Mouse (Mus musculus) forebrain, postnatal 0 days (tissue): Measurements from ENCODE around the gene Pip5k1b. TPM values are rescaled to one million over a fixed set of nuclear protein-coding genes. Genes with fewer than 3 reads are reported as not detected.

Source experiments
- ATAC-seq: fragments of 200-750 bp; cut with Nextera tagmentation; 2 replicates; pipeline ENCODE4 v1.8.0; 2017; ENCODE audit warnings: mild to moderate bottlenecking, moderate library complexity
- DNase-seq: peaks from one replicate; pipeline ENCODE4 v3.0.0-alpha.2; 2015
- H3K27ac ChIP-seq: fragments of 300-500 bp; sonication (generic); 2 replicates; pipeline ENCODE4 v1.5.1; 2014; ENCODE audit warnings: low read depth, mild to moderate bottlenecking, antibody characterized with exemption, low read length, moderate library complexity, mixed read lengths
- H3K27me3 ChIP-seq: fragments of 300-500 bp; sonication (generic); 2 replicates; pipeline ENCODE4 v1.6.1; 2014; ENCODE audit warnings: mild to moderate bottlenecking, low read length, mixed read lengths; ENCODE audit not compliant: insufficient read depth
- H3K36me3 ChIP-seq: fragments of 300-500 bp; sonication (generic); 2 replicates; pipeline ENCODE4 v1.6.1; 2014; ENCODE audit warnings: mild to moderate bottlenecking, moderate library complexity; ENCODE audit not compliant: insufficient read depth
- H3K4me1 ChIP-seq: fragments of 300-500 bp; sonication (generic); 2 replicates; pipeline ENCODE4 v1.6.1; 2014; ENCODE audit warnings: antibody characterized with exemption; ENCODE audit not compliant: insufficient read depth
- H3K4me2 ChIP-seq: fragments of 300-500 bp; sonication (generic); 2 replicates; pipeline ENCODE4 v1.6.1; 2014; ENCODE audit warnings: low read depth, mild to moderate bottlenecking, moderate library complexity
- H3K4me3 ChIP-seq: fragments of 300-500 bp; sonication (generic); 2 replicates; pipeline ENCODE4 v1.5.1; 2014; ENCODE audit warnings: low read depth, low read length, mixed read lengths
- H3K9ac ChIP-seq: fragments of 300-500 bp; sonication (generic); 2 replicates; pipeline ENCODE4 v1.6.1; 2014; ENCODE audit warnings: mild to moderate bottlenecking
- H3K9me3 ChIP-seq: fragments of 300-500 bp; sonication (generic); 2 replicates; pipeline ENCODE4 v1.6.1; 2016; ENCODE audit warnings: low read length
- CTCF ChIP-seq: sonication (generic); IDR thresholded peaks from 2 replicates; pipeline ENCODE4 v1.5.1; 2016; ENCODE audit warnings: antibody characterized with exemption, control low read depth, low read depth
- WGBS: fragments of 180-500 bp; shearing (Covaris S2); extraction: QIAGEN DNeasy Blood & Tissue Kit; methylation state at CpG from one replicate; pipeline ENCODE4 v1.1.7; 2014; 5-methylcytosine and 5-hydroxymethylcytosine counted together
- polyA plus RNA-seq: library from polyadenylated mRNA; unstranded; fragments of >200 nt; fragmentation: Nextera tagmentation; extraction: Ambion mirVana; gene quantifications from 2 replicates; pipeline ENCODE4 v1.2.1, GENCODE M21; 2015
- total RNA-seq: library from RNA; depleted of rRNA; stranded (reverse); fragments of >200 nt; gene quantifications from 2 replicates; pipeline ENCODE4 v1.2.3, GENCODE M21; 2014

Pip5k1b gene
- total and polyA plus RNA-seq, 2 experiments from 2014 or later: 1.8 to 2.7 TPM

DNA sequence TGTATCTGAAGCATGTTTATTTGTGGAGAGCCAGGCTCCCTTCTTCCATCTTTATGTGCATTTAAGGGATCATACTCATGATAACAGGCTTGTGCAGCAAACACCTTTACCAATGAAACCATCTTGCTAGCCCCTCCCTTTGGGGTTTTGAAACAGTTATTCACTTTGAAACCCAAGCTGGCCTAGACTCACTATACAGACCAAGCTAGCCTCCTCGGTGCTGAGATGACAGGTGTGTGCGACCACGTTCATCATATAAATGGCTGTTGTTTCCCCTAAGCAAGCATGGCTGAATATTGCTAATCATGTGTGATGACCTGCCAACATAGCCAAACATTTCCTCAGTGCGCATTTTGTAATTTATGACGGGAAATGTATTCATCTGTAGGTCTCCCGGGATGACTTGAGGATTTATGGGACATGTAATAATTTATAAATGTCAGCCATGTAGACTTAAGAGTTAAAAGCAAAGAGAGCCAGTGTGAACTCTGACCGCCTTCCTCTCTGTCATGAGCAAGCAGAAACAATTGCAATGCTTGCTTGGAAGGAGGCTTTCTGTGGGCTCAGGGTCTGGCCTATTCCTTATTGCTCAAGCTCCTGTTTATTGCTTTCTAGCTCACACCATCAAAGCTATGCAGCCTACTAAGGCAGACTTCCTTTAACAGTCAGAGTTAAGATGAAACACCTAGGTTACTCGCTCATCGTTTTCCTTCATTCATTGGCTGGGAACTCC is 164.0 kb downstream of the Pip5k1b start:
- H3K4me1 ChIP-seq: no peaks in the 10 kb centered on the region
- no peaks in the 10 kb centered on the region for H3K36me3 ChIP-seq
- DNase-seq: no peak
- 88% methylated on average over 9 of the region's 9 CpGs for WGBS
- H3K4me3 ChIP-seq: no peak overlapping the region
- no peaks in the 10 kb centered on the region for H3K9me3 ChIP-seq
- H3K9ac ChIP-seq: no peak overlapping the region
- no peak for TF ChIP-seq CTCF
- ATAC-seq: no peak
- no peak overlapping the region for H3K4me2 ChIP-seq
- no peak overlapping the region for H3K27ac ChIP-seq
- no peaks in the 10 kb centered on the region for H3K27me3 ChIP-seq

DNA sequence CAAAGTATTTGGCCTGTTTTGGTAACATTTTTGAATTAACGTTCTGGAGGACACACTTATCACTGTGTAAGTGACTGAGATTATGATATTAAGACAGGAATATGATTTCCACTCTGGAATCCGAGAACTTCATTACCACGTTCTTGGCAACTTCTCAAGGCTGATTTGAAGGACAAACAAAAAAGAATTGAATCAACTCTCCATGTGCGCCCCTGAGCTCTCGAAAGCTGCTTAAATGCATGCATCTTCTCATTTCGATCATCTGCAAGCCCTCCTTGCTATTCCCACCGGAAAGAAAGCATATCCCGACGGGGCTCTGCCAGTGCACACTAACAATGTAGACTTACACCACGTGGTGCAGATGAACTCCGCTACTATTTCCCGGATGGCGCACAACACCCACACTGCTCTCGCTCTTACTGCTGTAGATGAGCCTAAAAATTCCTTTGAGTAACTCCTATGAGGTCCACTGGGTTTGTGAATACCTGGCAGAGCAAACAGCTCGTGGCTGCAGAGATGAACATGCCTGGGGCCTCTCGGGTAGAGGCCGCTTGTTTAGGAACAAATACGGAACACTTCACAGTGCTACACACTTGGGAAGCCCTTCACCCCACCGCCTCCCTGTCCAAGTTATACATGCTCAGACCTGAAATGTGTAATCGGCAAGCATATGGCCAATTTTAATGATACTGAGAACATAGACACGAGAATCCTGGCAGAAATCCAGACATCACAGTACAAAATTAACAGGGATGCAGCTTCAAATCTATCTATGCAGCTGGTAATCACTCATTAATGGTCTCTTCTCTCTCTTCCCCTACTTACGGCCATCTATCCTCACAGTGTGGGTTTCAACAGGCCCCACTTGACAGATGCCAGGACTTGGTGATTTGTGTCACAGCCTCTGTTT is 168.5 kb downstream of the Pip5k1b start:
- H3K27ac ChIP-seq: no peak overlapping the region
- no peak overlapping the region for H3K4me2 ChIP-seq
- ATAC-seq: no peak
- DNase-seq: no peak
- no peak overlapping the region for H3K9ac ChIP-seq
- H3K27me3 ChIP-seq: no peaks in the 10 kb centered on the region
- no peaks in the 10 kb centered on the region for H3K4me1 ChIP-seq
- no peaks in the 10 kb centered on the region for H3K36me3 ChIP-seq
- WGBS: 66% methylated on average over 22 of the region's 22 CpGs
- TF ChIP-seq CTCF: no peak
- H3K9me3 ChIP-seq: no peaks in the 10 kb centered on the region
- H3K4me3 ChIP-seq: no peak overlapping the region

DNA sequence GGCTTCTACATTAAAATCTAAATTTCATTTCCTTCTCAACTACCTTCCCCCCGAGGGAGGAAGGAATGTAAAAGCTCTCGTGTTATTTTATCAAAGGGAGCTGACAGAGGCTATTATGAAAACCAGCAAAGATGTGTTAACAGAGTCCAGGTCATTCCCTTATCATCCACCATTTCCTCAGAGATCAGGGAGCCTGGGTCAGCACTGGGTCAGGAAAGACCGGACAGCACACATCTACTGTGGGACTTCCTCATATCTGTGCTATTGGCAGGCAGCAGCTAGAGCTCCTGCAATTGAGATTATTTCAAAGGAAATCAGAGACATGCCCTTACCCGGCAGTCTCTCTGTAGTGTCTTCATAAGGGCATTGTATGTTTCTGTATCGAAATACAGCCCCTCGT is 177.2 kb downstream of the Pip5k1b start:
- 75% methylated on average over 6 of the region's 6 CpGs for WGBS
- no peak overlapping the region for H3K27ac ChIP-seq
- H3K4me2 ChIP-seq: no peak overlapping the region
- no peak overlapping the region for H3K4me3 ChIP-seq
- no peak overlapping the region for H3K9ac ChIP-seq
- H3K9me3 ChIP-seq: no peaks in the 10 kb centered on the region
- TF ChIP-seq CTCF: no peak
- H3K27me3 ChIP-seq: no peaks in the 10 kb centered on the region
- H3K4me1 ChIP-seq: no peaks in the 10 kb centered on the region
- ATAC-seq (no peak), DNase-seq (no peak)
- H3K36me3 ChIP-seq: no peaks in the 10 kb centered on the region

DNA sequence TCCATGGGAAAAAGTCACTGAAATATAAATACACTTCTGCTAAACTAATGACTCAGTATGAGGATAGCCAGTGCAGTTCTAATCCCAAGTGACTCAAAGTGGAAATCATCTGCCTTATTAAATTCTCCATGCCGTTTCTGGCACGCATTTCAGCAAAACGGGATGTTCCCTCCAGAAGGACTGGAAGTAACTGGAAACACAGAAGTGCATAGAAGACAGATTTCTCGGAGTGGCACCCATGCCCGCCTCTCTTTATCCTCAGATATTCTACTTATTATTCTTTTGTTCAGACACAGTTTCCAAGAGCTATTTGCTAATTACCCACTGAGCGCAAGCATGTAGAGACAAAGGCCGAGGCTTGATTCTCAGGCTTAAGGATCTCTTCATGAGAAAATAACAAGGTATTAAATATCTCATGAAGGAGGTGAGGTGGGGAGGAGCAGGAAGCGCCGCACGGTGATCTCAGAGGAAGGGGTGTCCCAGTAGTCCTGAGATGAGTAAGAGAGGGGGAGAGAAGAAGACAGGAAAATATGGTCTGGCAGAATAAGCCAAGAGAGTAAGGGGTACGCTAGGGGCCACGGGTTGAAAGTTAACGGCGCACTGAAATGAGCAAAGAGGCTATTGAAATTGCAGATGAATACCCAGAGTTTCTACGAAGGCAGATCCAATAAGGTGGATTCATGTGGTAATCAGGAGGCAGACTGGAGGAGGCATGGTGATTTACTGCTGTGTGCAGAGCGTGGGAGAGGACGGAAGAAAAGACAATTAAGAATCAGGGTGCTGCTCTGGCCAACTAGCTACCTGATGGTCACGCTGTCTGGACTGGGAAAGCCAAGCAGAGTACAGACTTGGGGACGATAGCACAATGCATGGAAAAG is 183.7 kb downstream of the Pip5k1b start:
- peak; percentile 67 for DNase-seq
- Histone ChIP-seq H3K36me3 (no peaks in the 10 kb centered on the region), H3K27ac (peak overlapping the region; percentile 70), H3K4me3 (peak overlapping the region; percentile 20), H3K9me3 (no peaks in the 10 kb centered on the region), H3K9ac (0 out of 2 replicates have a peak overlapping the region, but pooled peaks have one; percentile 22), H3K27me3 (no peaks in the 10 kb centered on the region), H3K4me2 (peak overlapping the region; percentile 39), H3K4me1 (peaks cover 8% of the 10 kb centered on the region; the same call in 1 of the 2 replicates)
- ATAC-seq: peak; percentile 88
- 15% methylated on average over 19 of the region's 19 CpGs for WGBS
- TF ChIP-seq CTCF: no peak

DNA sequence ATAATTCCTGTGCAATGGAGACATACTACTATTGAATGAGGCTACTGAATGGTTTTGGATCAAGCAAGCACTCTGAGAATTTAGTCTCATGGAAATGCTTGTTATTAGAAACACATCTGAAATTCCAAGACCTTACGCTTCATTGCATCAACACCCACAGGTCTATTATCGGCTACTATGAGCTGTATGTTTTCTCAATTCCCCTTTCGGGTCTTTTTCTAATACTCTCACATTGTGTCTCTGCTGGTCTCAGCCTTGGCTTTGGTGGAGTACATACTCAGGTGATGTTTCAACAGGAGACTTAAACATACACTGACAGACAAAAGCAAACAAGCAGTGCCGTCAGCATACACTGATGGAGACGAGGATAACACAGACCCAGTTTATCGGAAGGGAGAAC is 187.3 kb downstream of the Pip5k1b start:
- DNase-seq (no peak), ATAC-seq (no peak)
- no peak for TF ChIP-seq CTCF
- H3K36me3 ChIP-seq: no peaks in the 10 kb centered on the region
- no peak overlapping the region for H3K9ac ChIP-seq
- H3K4me2 ChIP-seq: no peak overlapping the region
- H3K27me3 ChIP-seq: no peaks in the 10 kb centered on the region
- H3K9me3 ChIP-seq: no peaks in the 10 kb centered on the region
- H3K4me3 ChIP-seq: no peak overlapping the region
- peaks cover 8% of the 10 kb centered on the region; the same call in 1 of the 2 replicates for H3K4me1 ChIP-seq
- WGBS: 86% methylated on average over 6 of the region's 6 CpGs
- no peak overlapping the region for H3K27ac ChIP-seq

DNA sequence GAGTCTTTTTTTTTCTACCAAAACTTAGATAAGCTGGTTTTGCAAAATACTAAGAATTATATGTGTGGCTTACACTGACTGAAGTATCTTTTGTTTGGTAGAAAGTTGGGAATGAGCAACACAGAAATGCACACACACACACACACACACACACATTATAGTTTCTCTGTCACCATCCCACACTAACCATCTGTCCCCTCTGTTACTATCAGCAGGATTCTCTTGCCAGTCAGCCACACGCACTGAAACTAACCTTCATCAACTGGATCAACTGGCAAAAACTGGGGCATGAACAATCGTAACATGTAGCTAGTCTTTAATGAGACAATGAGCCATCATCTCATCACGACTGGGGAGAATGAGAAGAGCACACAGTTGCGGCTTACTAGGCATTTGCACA is 187.9 kb downstream of the Pip5k1b start:
- H3K27ac ChIP-seq: no peak overlapping the region
- ATAC-seq (no peak), DNase-seq (no peak)
- no peak overlapping the region for H3K4me2 ChIP-seq
- 70% methylated on average over 4 of the region's 4 CpGs for WGBS
- H3K9ac ChIP-seq: no peak overlapping the region
- H3K27me3 ChIP-seq: no peaks in the 10 kb centered on the region
- no peaks in the 10 kb centered on the region for H3K36me3 ChIP-seq
- no peak overlapping the region for H3K4me3 ChIP-seq
- no peaks in the 10 kb centered on the region for H3K9me3 ChIP-seq
- H3K4me1 ChIP-seq: peaks cover 8% of the 10 kb centered on the region; the same call in 1 of the 2 replicates
- TF ChIP-seq CTCF: no peak
